Mouse (Mus musculus) G1E-ER4 (cell line): ENCODE results near the gene Mrps22. TPM values are rescaled to one million over a fixed set of nuclear protein-coding genes. Genes with fewer than 3 reads are reported as not detected.

Experiments used
- GATA1 ChIP-seq: IDR thresholded peaks from one replicate; pipeline ENCODE4 v1.8.0; 2012; ENCODE audit warnings: low read length, inconsistent platforms
- polyA plus RNA-seq: library from polyadenylated mRNA; stranded (reverse); fragments of >175 nt; gene quantifications from 2 replicates; pipeline ENCODE4 v1.2.3, GENCODE M21; 2012

The Mrps22 gene
- polyA plus RNA-seq = 33.9 and 56.3 TPM in 2 replicates

DNA sequence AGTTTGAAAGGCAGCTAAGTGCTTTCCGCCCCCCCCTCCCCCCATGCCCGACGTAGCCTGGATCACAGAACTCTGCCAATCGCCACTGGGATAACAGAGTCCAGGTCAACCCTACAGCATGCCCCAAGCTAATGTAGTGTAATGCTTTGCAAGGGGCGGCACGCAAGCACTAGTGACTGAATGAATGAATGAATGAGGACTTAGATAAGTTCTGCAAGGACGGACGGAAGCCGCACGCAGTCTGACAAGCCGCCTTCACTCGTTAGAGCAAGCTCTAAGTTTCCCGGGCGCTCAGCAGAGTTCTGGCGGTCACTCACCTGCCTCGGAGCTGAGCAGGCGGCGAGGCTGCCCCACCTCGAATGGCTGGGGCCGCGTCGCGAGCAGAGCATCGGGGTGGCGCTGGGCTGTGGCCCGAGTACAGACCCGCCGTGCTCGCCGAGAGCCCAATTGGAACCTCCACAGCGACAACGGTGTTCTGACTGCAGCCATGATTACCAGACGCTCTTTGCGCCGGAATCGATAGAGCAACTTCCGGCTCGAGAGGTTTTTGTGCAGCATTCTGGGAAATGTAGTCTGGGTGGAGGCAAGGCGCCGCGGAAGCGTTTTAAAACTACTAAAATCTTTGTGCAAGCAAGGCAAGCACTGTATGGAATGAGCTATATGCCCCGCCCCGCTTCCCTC is at the start of gene Mrps22:
Gene Mrps22, minus strand, starts transcription at position 505 of the 681 bp plus-strand sequence.
- TF ChIP-seq GATA1 = no peak

DNA sequence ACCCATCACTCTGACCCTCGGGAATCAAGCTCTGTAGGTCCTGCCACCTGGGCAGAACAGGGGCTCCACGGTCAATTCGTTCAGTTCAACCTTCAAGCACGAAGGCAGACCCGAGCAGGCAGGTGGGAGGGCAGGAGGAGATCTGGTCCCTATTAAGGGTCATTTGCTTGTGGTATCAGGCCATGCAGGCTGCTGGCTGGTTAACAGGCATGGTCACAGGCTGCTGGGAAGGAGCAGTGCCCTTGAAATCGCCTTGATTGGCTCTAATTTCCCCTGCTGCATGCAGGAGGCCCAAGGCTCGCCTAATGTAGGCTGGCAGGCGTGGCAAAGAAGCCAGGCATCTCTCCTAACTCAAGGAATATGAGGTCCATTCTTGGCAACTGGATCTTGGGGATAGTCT is 49.1 kb upstream of the Mrps22 start:
- TF ChIP-seq GATA1 = no peak

DNA sequence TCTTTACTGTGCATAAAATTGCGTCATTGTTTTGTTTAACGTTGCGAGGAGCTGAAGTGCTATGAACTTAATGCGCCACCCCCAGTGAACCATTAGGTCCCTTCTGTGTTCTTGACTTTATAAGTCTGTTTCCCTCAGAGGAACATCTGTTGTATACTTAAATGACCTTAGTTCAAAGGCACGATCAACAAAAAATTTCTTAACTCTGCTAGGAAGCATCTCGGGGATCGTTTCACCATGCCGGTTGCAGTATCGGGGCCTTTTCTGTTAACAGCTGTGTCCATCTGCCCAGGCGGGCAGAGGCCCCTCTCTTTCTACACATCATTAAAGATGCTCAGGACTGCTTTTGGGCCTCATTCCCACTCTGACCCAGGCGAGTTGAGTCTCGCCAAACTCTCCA is 46.0 kb upstream of the Mrps22 start:
- TF ChIP-seq GATA1 = no peak

DNA sequence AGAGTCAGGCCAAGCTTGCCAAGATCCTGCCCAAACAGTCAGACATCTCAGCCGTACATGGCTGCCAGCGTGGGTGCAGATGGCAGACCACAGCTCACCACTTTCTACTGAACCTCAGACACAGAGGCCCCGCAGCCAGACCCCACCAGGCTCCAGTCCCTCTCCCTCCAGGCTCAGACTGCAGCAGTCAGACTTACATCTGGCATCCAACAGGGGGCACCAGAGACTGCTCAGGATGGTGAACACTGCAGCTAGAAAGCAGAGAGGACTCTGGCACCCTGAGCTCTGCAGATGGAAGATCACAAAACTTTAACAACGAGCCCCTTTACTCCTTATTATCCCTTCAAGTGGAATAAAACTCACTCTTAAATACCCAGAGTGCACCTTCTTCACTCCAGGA is 44.3 kb upstream of the Mrps22 start:
- no peak for TF ChIP-seq GATA1

DNA sequence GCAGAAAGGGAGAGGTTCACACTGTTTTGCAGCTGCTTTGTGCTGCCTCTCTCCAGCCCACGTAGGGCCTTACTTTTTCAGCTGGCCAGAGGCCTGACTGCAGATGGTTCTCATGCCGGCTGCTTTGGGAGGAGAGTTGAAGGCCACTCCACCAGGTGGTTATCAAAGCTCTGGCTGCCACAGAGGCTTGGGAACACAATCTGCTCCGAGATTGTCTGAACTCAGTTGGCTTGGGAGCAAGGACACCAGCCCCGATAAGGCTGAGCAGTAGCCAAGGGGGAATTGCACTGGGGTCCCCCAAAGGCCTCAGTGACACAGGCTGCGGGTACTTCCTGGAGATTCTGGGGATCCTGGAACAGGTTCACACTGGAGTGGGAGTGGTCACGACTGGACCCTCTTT is 40.7 kb upstream of the Mrps22 start:
- no peak for TF ChIP-seq GATA1

DNA sequence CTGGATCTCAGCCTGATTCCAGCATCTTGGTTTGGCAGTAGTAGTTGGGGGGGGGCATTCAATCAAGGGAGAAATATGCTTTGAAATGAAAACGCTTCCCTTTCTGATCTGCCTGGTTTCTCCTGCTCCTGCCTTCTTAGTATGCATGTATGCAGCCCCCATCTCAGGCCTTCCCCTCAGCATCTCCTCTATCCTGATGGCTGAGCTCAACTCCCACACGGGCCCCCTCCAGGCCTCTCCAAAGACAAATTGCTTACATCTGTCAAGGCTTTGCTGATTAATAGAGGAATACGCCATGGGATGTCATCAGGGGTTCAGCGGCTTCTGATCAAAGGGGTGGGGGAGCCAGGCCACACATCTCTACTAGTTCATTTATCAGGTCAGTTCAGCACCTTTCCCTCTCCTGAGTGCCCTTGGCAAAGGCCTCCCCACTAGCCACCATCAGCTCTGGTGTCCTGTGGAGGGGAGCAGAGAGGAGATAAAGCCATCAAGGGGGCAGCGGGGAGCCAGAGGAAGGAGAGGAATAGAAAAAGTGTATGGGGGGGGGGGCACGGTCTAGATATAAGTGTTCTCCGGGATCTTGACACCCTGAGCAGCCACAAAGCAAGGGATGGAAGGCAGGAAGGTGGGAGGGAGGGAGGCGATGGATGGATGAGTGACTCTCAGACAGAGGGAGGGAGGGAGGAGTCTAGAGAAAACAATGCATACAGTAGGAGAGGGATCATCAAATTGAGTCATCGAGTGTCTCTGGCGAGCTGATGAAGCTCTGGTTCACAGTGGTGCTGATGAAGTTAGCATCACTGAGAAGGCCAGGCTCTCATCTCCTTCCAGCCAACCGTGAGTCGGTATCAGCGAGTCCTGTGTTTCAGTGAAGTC is 32.1 kb upstream of the Mrps22 start:
- TF ChIP-seq GATA1 = no peak

DNA sequence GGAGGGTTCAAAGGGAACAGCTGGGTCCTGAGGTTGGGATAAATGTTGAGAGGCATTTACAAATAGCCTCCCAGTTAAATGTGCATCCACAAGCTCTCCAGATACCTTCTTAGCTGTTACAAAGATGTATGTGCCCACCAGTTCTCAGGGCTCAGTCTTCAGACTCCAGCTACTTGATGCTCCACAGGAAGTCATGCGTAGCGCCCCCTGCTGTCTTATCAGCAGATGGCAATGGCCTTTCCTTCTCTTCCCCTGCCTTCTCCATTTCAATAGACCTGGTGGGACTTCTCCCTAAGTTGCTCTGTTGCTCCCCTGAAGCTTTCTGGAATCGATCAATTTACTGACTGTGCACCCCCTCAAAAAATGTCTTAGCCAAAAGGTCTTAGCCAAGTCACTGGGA is 27.0 kb upstream of the Mrps22 start:
- no peak for TF ChIP-seq GATA1

DNA sequence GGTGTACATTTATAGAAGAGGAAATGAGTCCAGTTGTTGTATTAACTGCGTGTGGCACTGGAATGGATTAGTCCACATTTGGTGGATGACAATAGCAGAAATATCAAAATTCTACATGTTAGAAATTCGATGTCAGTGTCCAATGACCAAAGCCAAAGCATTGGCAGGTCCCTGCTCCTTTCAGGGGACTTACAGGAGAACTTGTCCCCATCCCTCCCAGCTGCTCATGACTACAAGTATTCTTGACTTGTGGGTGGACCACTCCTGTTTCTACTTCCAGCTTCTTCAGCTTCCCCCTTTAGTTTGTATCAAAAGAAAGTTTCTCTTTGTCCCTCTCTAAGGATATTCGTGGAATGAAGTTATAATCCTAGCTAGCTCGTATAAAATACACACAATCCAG is 3.4 kb upstream of the Mrps22 start:
- no peak for TF ChIP-seq GATA1

DNA sequence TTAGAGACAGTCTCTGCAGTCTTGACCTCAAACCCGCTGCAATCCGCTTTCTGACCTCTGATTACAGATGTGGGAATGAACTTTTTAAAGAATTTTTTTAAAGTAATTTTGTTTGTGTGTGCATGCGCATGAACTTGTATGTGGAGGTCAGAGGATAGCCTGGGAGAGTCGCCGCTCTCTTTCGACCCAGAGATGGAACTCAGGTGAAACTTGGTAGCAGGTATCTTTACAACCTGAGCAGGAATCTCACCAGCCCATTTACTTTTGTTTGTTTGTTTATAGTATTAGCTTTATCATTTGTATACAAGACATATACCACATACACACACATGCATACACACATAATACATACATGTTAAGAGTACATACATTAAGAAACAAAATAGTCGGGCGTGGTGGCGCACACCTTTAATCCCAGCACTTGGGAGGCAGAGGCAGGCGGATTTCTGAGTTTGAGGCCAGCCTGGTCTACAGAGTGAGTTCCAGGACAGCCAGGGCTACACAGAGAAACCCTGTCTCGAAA is 438 bp upstream of the Mrps22 start:
- no peak for TF ChIP-seq GATA1

DNA sequence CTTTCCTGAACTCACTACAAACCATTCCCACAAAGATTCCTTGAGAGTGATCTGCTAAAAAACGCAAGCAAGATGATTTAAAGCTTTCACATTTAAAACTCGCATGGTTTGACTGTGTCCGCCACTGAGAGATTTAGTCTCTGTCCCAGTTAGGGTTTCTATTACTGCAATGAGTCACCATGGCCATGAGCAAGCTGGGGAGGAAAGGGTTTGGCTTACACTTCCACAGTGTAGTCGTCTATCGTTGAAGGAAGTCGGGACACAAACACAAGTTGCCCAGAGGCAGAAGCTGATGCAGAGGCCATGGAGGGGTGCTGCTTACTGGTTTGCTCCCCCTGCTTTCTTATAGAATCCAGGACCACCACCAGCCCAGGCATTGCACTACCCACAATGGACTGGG is 1.4 kb downstream of the Mrps22 start:
- TF ChIP-seq GATA1 = no peak

DNA sequence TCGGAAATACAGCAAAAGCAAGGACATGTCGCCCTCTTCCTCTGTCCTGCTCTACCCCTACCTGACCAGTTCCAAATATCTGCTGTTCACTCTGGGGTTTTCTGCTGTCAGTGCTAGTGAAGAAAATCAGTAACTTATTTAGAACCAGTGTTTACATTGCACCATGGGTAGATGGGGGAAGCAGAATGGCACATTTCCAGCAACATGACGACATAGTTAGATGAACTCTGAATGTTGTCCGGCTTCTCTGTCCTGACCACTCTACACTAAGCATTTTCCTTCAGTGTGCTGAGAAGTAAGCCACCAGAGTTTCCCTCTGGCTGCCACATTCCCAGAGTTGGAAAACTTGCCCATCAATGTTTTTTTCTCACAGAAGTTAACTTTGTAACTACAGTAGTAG is 17.6 kb downstream of the Mrps22 start:
- TF ChIP-seq GATA1 = no peak

DNA sequence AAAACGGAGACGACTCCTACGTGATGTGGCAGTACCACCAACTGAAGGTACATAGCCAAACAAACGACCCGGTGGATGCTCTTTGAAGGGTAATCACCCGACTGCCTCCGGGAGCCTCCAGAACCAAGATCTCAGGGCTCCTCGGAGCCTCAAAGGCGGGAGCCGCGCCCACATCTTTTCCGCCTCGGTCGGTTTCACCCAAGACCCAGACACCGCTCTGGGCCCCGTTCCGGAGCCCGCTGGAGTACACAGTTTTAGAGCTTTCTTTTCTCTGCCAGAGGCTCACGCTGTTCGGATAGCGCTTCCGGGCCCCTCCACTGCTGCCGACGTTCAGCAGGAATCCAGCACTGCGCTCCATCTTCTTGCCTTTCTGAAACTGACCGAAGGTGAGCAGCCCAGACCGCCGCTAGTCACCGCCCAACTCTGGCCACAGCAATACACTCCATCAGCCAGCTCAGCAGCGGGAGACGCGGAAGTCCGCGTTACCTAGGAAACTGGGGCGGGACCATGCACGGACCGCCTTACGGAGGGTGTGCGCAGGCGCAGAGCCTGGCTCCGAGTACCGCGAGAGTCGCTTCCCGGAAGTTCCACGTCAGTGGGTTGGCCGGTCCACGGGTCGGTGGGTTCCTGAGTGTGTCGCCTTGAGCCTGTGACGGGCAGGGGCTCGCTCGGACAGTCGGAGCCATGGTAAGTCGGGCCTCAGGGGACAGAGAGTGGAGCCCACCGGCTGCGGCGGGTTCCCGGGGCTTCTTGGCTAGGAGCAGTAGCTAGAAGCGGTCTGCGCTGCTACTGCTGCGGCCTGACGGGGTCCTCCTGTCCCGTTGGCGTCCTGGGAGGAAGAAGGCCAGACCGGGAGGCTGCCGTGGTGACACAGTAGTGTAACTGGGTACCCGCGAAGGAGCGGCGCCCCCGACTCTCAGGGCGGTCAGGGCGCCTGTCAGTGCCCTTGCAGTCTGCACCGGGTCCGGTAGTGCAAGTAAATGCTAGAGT is 38.0 kb downstream of the Mrps22 start, which contains the start of gene Copb2:
Gene Copb2, plus strand, starts transcription at position 585 of the 990 bp plus-strand sequence.
- TF ChIP-seq GATA1 = no peak

DNA sequence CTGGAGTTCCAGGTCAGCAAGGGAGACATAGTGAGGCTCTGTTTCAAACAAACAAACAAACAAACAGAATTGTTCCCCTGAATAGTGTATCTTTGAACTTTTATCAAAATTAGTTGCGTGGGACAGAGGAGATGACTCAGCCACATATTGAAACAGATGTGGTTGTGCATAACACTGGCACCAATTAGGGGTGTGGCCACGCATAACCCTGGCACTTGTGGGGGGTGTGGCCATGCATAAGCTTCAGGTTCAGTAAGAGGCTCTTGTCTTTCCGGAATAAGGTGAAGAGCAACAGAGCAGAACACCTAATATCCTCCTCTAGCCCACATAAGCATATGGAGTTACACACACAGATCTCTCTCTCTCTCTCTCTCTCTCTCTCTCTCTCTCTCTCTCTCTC is 57.4 kb downstream of the Mrps22 start:
- no peak for TF ChIP-seq GATA1

Other genes with a start within 250 kb of the Mrps22 start
- gene Rbp1, start 178.7 kb downstream of the Mrps22 start, polyA plus RNA-seq = 0.13 TPM in 2 replicates
- gene Rbp2, start 115.5 kb downstream of the Mrps22 start, polyA plus RNA-seq = 0.10 TPM in 1 of 2 replicates, not detected in the other
- 4.9 and 6.8 TPM in 2 replicates for gene Copb2, start 37.9 kb downstream of the Mrps22 start, polyA plus RNA-seq
- not detected in 2 replicates for gene Prr23a1, start 240.8 kb upstream of the Mrps22 start, polyA plus RNA-seq